ENCODE assay signal across 9 mouse cellular contexts in the genomic region with DNA sequence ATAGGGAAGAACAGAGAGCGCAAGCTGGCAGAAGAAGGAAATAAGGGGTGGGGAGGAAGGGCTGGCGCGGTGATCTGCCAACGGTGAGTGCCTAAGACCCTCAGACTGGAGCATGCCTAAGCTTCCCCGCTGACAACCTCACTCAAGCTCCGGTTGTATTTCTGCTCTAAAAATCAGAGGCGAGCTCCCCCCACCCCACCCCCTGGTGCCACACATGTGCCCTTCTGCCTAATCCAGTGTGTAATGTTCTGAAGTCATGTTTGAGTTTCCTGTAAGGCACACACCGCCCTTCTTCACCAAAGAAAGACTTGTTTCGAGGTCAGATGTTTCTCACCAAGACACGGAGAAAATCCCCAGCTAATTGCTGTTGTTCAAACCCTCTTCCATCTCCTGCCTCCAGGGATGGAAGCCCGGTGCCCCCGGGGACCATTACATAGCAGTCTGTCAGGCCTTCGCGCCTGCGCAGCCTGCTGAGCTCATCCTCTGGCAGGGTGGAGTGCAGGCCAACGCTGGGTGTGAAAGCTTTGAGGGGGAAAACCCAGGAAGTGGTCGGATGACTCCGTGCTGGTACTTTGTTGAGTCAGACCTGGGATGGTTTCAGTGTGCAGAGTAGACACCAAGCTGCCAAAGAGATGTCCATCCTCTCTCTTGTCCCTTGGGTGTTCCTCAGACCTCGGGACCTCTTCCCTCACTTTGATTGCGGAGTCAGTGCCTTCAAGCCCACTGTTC.
DNase-seq lines count a peak whose midpoint lies in the region; ATAC-seq and TF ChIP-seq lines count a peak whose summit lies in the region.
"Had no signal": no experiment of that assay in that cellular context is flagged by ENCODE, and none has a peak within 500 bp of the region (broad histone marks: within the 10 kb centered on the region; RNA-seq: fewer than 3 reads in every experiment).

No protein-coding gene starts in this region.

- TF ChIP-seq CTCF in liver, embryonic 14.5 days (IDR thresholded peaks at IDR 0.05; ENCODE audit: low read depth), result no peak
- TF ChIP-seq CTCF in small intestine, adult 2 months (IDR thresholded peaks at IDR 0.05; ENCODE audit: extremely low read depth, insufficient read length, insufficient replicate concordance, low read depth, low read length), result no peak

- H3K4me1 ChIP-seq in liver, embryonic 14.5 days (replicated peaks; ENCODE audit: control insufficient read depth in 2 of 2, insufficient read depth in 2 of 2, low read length in 1 of 2), result peaks cover 22 to 26% of the 10 kb centered on the region in 2 experiments
- H3K4me1 ChIP-seq in small intestine, adult 2 months (ENCODE audit: control insufficient read depth, insufficient read depth, insufficient read length, low read length), result peaks cover 2% of the 10 kb centered on the region
- no peaks in the 10 kb centered on the region; the same call in 1 of the 2 replicates for H3K4me1 ChIP-seq in forebrain, embryonic 13.5 days
- H3K4me1 ChIP-seq in intestine, embryonic 15.5 days (replicated peaks), result no peaks in the 10 kb centered on the region

- peak overlapping the region; percentile 6 to 39; a peak in 2 of 4 replicates for H3K4me3 ChIP-seq in liver, embryonic 14.5 days (ENCODE audit: insufficient read depth in 1 of 2, low read depth in 2 of 2, low read length in 2 of 2)
- 0 out of 2 replicates have a peak overlapping the region, but pooled peaks have one; percentile 5 for H3K4me3 ChIP-seq in small intestine, adult 2 months (ENCODE audit: low read depth, low read length)
- H3K4me3 ChIP-seq in forebrain, embryonic 13.5 days, result no peak overlapping the region
- H3K4me3 ChIP-seq in intestine, embryonic 15.5 days (replicated peaks), result no peak overlapping the region
- H3K4me3 ChIP-seq: embryonic facial prominence, embryonic 12.5 days had no signal

- no peak for TF ChIP-seq POLR2A in small intestine, adult 2 months (IDR thresholded peaks at IDR 0.05; ENCODE audit: low read depth, low read length)

- no peak for TF ChIP-seq EP300 in liver, embryonic 14.5 days (IDR thresholded peaks at IDR 0.05; ENCODE audit: low read depth)

- H3K9me3 ChIP-seq in liver, embryonic 14.5 days (ENCODE audit: control insufficient read depth, low read length), result no peaks in the 10 kb centered on the region
- H3K9me3 ChIP-seq in forebrain, embryonic 13.5 days (replicated peaks), result no peaks in the 10 kb centered on the region
- H3K9me3 ChIP-seq in intestine, embryonic 15.5 days, result no peaks in the 10 kb centered on the region
- H3K9me3 ChIP-seq: embryonic facial prominence, embryonic 12.5 days had no signal

- peak overlapping the region; percentile 74 for H3K4me2 ChIP-seq in liver, embryonic 14.5 days (ENCODE audit: low read depth)
- H3K4me2 ChIP-seq in forebrain, embryonic 13.5 days, result no peak overlapping the region
- H3K4me2 ChIP-seq in intestine, embryonic 15.5 days (replicated peaks), result no peak overlapping the region
- H3K4me2 ChIP-seq: embryonic facial prominence, embryonic 12.5 days had no signal

- H3K9ac ChIP-seq in liver, embryonic 14.5 days (replicated peaks), result peak overlapping the region; percentile 56
- no peak overlapping the region for H3K9ac ChIP-seq in forebrain, embryonic 13.5 days
- no peak overlapping the region for H3K9ac ChIP-seq in intestine, embryonic 15.5 days
- H3K9ac ChIP-seq: embryonic facial prominence, embryonic 12.5 days had no signal

- H3K27ac ChIP-seq in liver, embryonic 14.5 days, result peak overlapping the region; percentile 31
- H3K27ac ChIP-seq in small intestine, adult 2 months (ENCODE audit: insufficient read depth, low read depth, low read length), result no peak overlapping the region
- no peak overlapping the region for H3K27ac ChIP-seq in forebrain, embryonic 13.5 days
- H3K27ac ChIP-seq in intestine, embryonic 15.5 days, result no peak overlapping the region
- H3K27ac ChIP-seq: embryonic facial prominence, embryonic 12.5 days had no signal

- DNase-seq in B cell, adult 2 months, result peak; percentile 83 to 84
- peak; percentile 33 for DNase-seq in Muller cell, postnatal 12 days (ENCODE audit: inconsistent ontology term)
- DNase-seq in gastrocnemius, postnatal 36 days, result peak; percentile 33 to 38
- DNase-seq in liver, embryonic 14.5 days (ENCODE audit: low read depth in 3 of 3, low spot score in 3 of 3), result peak; percentile 28 to 65 (median 52)
- DNase-seq in right cerebral cortex, postnatal 4 days, result no peak

- H3K27me3 ChIP-seq in liver, embryonic 14.5 days (ENCODE audit: control insufficient read depth, insufficient read depth, low read length), result no peaks in the 10 kb centered on the region; the same call in 1 of the 2 replicates
- H3K27me3 ChIP-seq in small intestine, adult 2 months (ENCODE audit: control insufficient read depth, insufficient read depth, low read length), result no peaks in the 10 kb centered on the region; the same call in 1 of the 2 replicates
- no peaks in the 10 kb centered on the region for H3K27me3 ChIP-seq in forebrain, embryonic 13.5 days
- no peaks in the 10 kb centered on the region for H3K27me3 ChIP-seq in intestine, embryonic 15.5 days (replicated peaks)
- H3K27me3 ChIP-seq: embryonic facial prominence, embryonic 12.5 days had no signal

- peak; percentile 76 for ATAC-seq in liver, embryonic 14.5 days (ENCODE audit: insufficient read depth)
- ATAC-seq in forebrain, embryonic 13.5 days, result no peak
- ATAC-seq in intestine, embryonic 15.5 days, result no peak

- intact Hi-C loops in gastrocnemius, postnatal 36 days (cut with DNase I), result no loop called here

- H3K36me3 ChIP-seq in liver, embryonic 14.5 days (replicated peaks; ENCODE audit: control insufficient read depth, insufficient read depth, low read depth), result no peaks in the 10 kb centered on the region
- no peaks in the 10 kb centered on the region for H3K36me3 ChIP-seq in small intestine, adult 2 months (ENCODE audit: control insufficient read depth, insufficient read depth, low read length)
- no peaks in the 10 kb centered on the region for H3K36me3 ChIP-seq in forebrain, embryonic 13.5 days (ENCODE audit: poor library complexity, severe bottlenecking)
- no peaks in the 10 kb centered on the region for H3K36me3 ChIP-seq in intestine, embryonic 15.5 days
- H3K36me3 ChIP-seq: embryonic facial prominence, embryonic 12.5 days had no signal

- WGBS in liver, embryonic 14.5 days (ENCODE audit: insufficient replicate concordance), result 22% methylated on average over 20 of the region's 20 CpGs
- WGBS in small intestine, adult 2 months, result 72% methylated on average over 20 of the region's 20 CpGs
- 77% methylated on average over 20 of the region's 20 CpGs for WGBS in forebrain, embryonic 13.5 days
- WGBS in intestine, embryonic 15.5 days, result 72% methylated on average over 20 of the region's 20 CpGs

Comparison
In these comparisons a context has a peak if more than half of its experiments do, and no peak if none do; other contexts are left out.
1. H3K4me3 ChIP-seq: peak in liver, embryonic 14.5 days (2 of 2) and small intestine, adult 2 months (single experiment); none in forebrain, embryonic 13.5 days (single experiment) and intestine, embryonic 15.5 days (single experiment).